Mouse (Mus musculus): ENCODE measurements around the gene Olfm4.

Gene Olfm4

GRCm38 (mm10) chr14:79983781-79984180 lies at the start of gene Olfm4:
Olfm4 (plus strand) TSS chr14:79984081.
- DNase-seq (ENCODE audit: low read depth, low spot score), result no peak

- no peak for DNase-seq (ENCODE audit: low read depth, low spot score)
Observed at GRCm38 (mm10) chr14:79934426-79934825, 49.5 kb upstream of the Olfm4 start.

GRCm38 (mm10) chr14:79936879-79937468 lies 46.9 kb upstream of the Olfm4 start:
- no peak for DNase-seq (ENCODE audit: low read depth, low spot score)

DNA sequence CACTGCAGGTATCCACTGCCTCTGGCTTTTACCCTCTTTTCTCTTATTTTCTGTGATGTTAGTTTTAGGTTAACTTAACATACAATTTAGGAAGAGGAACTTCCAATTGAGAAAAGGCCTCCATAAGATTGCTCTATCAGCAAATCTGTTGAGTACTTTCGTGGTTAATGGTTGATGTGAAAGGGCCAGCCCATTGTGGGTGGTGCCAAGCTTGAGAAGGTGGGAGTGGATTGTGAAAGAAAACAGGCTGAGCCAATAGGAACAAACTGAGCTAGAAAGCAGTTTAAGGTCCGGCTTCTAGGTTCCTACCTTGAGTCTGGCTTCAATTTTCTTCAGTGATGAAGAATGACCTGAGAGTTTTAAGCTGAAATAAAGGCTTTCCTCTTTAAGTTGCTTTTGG lies 38.0 kb upstream of the Olfm4 start:
- no peak for DNase-seq (ENCODE audit: low read depth, low spot score)

DNA sequence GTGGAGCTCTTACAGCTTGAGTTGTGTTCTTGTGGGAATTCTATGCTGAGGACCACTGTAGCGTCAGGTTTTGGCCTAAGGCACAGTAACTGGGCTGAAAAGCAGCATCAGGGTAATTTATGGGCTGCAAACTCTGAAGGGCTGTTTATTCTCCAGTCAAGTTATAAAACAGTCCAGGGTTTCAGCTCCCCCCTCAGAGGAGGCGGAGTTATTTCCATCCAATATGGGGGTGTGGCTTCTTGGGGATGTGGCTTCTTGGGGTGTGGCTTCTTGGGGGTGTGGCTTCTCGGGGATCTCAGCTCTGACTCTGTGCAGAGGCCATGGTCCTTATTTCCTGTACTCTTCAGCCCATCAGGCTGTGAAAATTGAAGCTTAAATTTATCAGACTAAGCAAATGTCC lies 28.2 kb upstream of the Olfm4 start:
- DNase-seq (ENCODE audit: low read depth, low spot score), result no peak

GRCm38 (mm10) chr14:79957789-79958487 lies 25.9 kb upstream of the Olfm4 start:
- no peak for DNase-seq (ENCODE audit: low read depth, low spot score)

GRCm38 (mm10) chr14:79961187-79961586 lies 22.7 kb upstream of the Olfm4 start:
- no peak for DNase-seq (ENCODE audit: low read depth, low spot score)

DNA sequence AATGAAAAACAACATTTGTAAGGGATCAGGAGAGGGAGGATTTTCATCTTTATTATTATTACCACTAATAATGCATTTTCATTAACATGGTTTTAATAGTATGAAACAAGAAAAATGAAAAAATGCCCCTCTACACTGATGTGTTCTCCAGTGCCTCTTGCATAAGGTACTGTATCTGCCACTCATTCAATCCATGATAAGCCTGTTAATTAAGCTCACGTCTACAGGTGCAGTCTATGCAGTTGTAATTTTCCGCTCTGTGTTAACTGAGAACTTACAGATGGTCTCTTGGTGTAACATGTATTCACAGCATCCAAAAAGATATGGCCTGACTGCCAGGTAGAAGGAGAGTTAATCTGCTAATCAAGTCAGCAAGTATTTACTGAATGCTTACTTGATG lies 22.3 kb upstream of the Olfm4 start:
- DNase-seq (ENCODE audit: low read depth, low spot score), result no peak

- DNase-seq (ENCODE audit: low read depth, low spot score), result no peak
Observed at GRCm38 (mm10) chr14:79970165-79970564, 13.7 kb upstream of the Olfm4 start.

DNA sequence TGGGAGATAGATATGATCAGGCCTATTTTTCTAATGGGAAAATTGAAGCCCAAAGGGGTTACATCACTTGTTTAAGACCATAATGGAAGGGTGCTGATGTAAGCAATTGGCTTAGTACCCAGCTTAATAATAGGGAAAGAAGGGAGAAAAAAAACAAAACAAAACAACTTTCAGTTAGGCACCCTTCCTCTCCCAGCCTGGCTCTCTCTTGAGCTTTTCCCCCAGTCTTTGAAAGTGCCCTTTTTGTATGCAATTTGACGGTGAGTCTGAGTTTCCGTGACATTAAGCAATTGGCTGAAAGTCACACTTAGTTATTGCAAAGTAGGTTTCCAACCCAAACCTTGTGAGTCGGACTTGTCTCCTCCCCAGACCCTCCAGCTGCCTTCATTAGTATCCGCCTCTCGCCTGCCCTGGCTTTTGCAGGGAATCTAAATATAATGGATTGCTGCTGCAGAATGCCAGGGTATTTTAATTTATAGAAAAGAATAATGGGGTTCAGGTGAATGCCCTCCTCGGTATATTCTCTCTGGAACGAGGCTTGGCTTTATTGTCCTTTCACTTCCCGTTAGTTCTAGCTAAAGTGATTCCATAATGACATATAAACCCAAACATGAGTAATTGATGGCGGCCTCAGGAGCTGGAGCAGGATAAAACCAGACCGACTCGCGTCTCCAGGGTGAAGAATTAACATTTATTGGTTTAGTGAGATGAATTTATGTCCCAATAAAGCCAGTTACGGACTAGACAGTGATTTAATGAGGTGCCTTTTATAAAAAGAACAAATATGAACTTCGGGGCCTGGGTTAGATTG lies 12.7 kb upstream of the Olfm4 start:
- DNase-seq (ENCODE audit: low read depth, low spot score), result no peak

DNA sequence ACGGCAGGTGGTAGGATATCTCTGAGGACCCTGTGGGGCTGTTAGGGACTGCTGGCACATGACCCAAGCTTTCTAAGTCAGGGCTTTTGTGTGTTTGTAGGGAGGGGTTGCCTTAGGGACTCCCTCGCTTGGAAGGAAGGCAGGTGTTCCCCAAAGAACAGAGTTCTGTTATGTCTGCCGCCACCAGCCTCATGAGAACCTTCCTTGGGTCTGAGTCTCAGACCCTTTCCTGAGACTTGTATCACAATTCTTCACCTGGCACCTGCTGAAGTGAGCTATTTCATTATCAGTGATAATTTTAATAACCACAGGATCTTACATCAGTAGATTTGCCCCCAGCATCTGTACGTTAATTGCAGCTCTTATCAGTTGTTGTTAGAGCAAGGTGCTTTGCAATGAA lies 2.4 kb upstream of the Olfm4 start:
- no peak for DNase-seq (ENCODE audit: low read depth, low spot score)

- DNase-seq (ENCODE audit: low read depth, low spot score), result no peak
Observed at GRCm38 (mm10) chr14:79985137-79985670, 1.3 kb downstream of the Olfm4 start.

GRCm38 (mm10) chr14:79985696-79986095 lies 1.8 kb downstream of the Olfm4 start:
- DNase-seq (ENCODE audit: low read depth, low spot score), result no peak

DNA sequence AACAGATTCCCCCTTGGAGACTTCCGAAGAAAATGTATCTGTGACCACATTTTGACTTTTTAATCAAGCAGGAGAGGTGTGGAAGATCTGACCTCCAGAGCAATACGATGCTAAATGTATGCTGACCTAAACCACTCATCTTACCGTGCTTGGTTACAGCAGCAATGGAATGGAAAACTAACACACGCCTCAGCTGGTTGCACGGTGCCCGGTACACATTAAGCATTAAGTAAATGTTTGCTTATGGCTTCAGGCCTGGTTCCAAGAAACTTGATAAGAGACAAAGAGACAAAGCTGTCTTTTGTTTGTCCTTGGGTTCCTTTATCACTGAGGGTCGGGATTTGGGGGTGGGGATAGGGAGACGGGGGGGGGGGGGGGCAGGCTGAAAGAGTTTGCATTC lies 3.0 kb downstream of the Olfm4 start:
- no peak for DNase-seq (ENCODE audit: low read depth, low spot score)

DNA sequence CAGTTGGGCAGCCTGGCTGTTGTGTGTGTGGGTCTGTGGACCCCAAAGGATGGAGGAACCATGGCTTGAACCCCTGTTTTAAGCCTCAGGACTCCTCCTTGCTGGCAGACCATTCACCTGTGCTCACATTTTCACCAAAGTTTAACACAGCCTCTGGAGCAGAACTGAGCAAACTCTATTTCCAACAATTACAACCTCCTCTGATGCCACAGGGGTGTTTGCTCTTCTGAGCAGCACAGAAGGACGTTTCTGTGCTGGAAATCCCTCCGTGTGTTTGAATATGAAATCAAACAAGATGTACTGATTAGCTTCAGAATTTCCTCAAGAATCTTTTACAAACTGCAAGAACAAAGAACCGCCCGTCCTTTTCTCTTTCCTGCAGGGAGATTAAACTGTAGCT lies 5.9 kb downstream of the Olfm4 start:
- no peak for DNase-seq (ENCODE audit: low read depth, low spot score)

DNA sequence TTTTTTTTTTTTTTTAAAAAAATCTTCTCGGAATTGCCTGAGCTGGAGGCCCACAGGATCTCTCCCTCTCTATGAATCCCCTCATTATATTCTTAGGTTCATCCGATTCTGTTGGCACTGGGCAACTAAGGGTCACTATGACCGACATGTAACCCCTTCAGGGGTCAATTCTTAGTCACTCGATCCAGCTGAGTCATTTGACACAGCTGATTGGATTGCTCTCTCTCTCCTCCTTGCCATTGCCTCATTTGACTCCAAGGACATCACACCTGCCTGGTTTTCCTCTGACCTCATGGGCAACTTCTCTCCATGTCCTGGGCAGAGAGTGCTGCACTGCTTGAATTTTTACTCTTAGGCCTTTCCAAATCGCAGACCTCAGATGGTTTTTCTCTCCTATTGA lies 6.7 kb downstream of the Olfm4 start:
- DNase-seq (ENCODE audit: low read depth, low spot score), result no peak

GRCm38 (mm10) chr14:79997534-79997933 lies 13.7 kb downstream of the Olfm4 start:
- no peak for DNase-seq (ENCODE audit: low read depth, low spot score)

GRCm38 (mm10) chr14:80000110-80000531 lies 16.2 kb downstream of the Olfm4 start:
- no peak for DNase-seq (ENCODE audit: low read depth, low spot score)

DNA sequence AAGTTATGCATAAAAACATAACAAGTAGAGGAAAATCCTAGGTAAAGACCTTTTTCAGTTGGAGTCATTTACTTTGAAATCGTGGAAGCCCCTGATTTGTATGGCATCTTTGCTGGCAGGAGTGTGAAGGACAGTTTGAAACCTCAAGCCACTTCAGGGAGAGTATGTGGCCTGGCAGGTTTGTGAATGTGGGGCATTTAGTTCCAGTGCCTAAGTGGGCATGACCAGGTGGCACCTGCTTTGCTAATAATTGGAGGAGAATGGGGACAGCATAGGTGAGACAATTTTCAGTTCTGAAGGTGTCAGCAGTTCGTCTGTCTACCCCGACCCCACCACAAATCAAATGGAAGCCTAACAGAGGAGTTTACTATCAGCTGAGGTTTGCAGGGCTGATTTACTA lies 23.8 kb downstream of the Olfm4 start:
- no peak for DNase-seq (ENCODE audit: low read depth, low spot score)

DNA sequence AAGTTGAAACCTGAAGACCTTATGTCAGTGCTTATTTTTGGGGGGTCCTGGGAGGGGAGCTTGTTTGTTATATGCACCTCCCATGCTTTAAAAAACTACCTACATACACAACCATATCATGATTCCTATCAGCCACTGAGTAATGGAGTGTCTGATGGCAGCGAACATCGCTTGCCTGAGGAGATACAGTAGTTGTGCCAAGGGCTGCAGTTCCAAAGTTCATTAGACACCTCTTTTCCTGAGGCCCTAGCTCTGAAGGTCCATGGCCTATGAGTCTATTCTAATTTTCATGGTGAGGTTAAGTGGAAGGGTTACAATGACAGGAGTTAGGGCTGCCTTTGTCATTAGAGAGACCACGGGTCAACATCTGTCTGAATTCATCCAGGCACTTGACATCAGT lies 26.5 kb downstream of the Olfm4 start:
- no peak for DNase-seq (ENCODE audit: low read depth, low spot score)

DNA sequence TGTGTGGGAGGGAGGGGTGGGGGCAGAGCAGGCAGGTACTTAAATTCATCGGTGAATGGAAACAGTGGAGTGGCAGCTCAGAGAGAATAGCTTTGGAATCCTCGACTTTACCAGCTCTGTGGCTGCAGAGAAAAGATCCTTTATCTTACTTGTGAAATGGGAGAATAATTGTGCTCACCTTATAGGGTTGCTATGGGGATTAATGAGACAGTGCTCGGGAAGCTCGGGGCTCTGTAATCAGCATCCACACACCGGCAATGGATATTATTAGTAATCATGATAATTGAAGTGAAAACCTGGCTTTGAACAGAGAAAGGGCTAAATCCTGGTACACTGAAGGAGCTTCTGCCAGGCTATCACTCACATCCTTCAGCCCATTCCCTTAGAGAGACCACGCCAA lies 31.1 kb downstream of the Olfm4 start:
- no peak for DNase-seq (ENCODE audit: low read depth, low spot score)

GRCm38 (mm10) chr14:80016112-80016511 lies 32.2 kb downstream of the Olfm4 start:
- DNase-seq (ENCODE audit: low read depth, low spot score), result no peak

GRCm38 (mm10) chr14:80026078-80026477 lies 42.2 kb downstream of the Olfm4 start:
- DNase-seq (ENCODE audit: low read depth, low spot score), result no peak

Data from CD4-positive, CD25-positive, alpha-beta regulatory T cell, adult 2 months (primary cell).